Mouse (Mus musculus) T-helper 1 cell (primary cell): Measurements from ENCODE around the gene Fdxr.

Experiments used
- in situ Hi-C: fragments of 300-600 bp; cut with MboI, MseI; formaldehyde crosslinking; loops from one replicate; pipeline ENCODE4 v1.15.1; 2025; ENCODE audit warnings: high pct_unique_total_duplicates

Fdxr gene

DNA sequence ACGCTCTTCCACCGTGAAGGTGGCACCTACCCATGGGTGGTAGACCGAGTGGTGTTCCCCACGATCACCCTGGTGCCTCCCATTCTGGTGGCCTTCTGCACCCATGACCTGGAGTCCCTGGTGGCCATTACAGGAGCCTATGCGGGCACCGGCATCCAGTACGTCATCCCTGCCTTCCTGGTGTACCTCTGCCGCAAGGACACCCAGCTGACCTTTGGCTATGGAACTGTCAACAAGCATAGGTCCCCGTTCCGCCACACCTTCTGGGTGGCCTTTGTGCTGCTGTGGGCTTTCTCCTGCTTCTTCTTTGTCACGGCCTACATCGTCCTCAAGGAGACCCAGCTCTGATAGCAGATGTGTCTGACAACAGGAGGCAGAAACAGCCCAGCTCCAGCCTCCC lies 33.1 kb downstream of the Fdxr start:
- in situ Hi-C loops, result no loop called here

DNA sequence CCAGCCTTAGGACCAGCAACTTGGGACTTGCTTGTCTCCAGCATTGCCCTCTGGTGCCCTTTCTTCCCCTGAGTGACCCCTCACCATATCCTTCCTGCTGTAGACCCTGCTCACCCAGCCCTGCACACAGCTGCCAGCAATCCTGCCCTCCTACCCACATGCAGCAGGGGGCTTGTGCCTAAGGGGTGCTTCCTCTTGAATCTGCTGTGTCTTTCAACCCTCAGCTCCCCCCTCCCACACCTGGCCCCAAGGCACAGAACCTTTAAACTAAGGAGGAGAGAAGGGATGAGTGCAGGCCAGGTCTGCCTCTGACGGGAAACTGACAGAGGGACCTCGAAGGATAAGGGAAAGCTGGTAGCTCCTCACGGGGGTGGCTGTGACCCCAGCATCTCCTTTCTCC lies 34.1 kb downstream of the Fdxr start:
- in situ Hi-C loops, result no loop called here

DNA sequence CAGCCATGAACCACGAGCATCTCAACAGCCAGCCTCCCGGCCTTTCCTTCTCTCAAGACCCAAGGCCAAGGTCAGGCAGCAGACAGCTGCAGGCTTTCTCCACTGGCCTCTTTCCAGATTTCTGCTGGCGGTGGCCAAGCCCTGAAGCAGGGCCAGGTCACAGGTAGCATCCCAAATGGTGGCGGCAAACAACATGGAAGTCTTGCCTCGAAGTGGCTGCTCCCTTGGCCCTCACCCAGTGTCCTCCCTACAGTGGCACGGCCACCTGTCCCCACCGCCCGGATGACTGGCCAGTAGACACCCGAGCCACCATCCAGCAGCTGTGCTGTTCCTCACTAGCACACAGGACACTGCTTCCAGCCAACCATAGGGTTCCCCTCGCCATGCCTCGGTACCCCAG lies 35.4 kb downstream of the Fdxr start:
- in situ Hi-C loops, result no loop called here

DNA sequence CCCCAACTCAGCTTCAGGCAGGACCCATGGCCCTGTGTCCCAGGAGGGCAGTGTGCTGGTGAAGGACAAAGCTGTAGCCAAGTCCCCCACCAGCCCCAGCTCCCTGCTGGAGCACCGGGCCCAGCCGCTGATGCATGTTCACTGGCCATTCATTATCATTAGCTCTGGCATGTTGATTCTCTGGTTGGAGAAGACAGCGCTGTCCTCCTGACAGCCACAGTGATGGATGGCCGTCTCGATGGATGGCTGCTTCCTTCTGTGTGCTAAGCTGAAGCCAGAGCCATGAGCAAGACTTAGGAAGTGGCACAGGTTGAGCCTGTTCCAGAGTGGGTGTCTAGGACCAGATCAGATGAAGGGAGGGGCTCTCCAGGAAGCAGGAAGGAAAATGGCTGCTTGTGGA lies 40.3 kb downstream of the Fdxr start:
- in situ Hi-C loops, result no loop called here

DNA sequence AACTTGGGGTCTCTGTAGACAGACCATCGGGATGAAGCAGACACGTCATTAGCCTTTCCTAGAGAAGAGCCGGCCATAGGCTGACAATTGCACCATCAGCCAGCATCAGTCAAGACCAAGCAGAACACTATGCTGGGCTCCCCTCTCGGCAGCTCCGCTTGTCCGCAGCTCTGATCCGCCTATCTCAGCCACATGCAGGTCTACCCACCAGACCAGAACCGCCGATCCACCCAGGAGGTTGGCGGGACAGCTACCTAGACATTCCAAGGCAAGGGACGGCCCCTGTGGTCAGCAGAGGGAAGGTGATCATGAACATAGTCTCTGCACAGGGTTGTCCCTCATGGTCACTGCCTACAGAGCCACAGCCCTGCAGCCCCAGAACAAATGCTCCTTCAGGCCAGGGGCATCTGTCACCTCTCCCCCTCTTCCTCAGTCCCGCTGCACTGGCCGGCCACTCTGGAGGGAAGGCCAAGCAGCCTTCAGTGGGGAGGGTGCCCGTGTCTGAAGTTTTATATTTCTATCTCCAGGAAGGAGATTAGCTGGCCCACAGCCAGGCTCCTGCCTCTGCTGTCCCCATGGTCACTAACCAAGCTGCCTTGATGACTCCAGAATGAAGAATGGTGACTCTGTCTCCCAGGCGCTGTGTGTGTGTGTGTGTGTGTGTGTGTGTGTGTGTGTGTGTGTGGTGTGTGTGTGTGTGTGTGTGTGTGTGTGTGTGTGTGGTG lies 42.4 kb downstream of the Fdxr start:
- in situ Hi-C loops, result no loop called here

DNA sequence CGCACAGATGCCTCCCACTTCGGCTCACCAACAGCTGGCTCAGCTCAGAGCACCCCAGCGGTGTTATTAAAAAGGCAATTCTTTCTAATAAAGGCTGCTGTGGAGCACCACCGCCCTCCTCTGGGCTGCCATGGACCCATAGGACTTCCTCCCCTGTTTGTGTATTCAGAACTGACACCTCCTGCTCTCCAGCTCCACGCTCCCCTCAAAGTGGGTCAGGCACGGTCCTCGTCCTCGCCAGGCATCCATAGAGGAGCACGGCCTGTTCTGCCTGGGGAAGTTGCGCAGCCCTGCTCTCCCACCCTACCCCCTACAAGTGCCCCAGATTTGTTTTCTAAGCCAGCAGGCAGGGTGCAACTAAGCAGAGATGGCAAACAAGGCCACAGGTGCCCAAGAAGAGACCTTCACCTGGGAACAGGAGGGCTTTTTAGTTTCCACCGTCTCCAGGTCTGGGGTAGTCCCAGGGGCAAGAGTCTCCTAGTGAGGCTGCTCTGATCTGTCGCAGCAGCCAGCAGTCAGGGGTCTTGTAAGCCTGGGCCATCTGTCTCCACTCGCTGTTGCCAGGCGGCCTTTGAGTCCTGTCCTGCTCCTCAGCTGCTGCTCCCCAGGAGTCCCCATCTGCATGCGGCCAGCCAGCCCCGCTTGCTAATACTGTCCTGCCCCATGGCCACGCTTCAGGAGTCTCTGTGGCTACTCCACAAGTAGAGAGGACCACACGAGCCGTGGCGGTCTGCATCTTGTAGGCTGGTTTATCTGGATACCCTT lies 43.1 kb downstream of the Fdxr start:
- in situ Hi-C loops, result no loop called here

DNA sequence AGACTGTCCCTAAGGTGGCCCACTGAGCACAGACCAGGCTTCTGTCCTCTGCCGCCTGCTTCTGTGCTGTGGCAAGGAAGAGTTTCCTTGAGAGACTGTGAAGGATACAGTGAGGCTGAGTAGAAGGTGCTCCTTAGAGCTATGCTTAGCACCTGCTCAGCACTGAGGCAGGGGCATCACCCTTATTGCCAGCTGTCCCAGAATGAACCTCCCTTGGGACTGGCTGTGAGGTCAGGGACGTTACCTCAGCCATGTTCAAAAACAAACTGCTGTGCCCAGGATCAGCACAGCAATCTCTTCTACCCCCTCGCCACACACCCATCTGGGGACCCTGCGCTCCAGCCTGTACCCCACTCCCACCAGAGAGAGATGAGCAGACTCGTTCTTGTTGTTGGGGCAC lies 44.0 kb downstream of the Fdxr start:
- in situ Hi-C loops, result no loop called here

DNA sequence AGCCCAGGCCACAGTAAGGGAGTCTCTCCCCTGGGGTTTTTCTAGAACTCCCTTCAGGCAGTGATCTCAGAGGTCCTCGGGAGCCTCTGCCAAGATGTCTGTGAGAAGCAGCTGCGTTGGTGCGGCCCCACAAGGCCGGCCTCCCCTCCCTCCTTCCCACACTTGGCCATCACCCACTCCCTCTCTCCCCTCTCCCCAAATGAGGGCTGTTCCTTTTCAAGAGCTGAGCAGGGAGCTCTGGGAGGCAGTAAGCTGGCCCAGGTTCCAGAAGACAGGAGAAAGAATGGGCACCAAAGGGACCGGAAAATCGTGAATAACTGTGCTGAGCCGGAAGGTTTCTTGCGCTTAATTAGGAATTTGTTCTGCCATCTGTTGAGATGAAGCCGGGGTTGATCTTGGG lies 44.9 kb downstream of the Fdxr start:
- in situ Hi-C loops, result no loop called here

DNA sequence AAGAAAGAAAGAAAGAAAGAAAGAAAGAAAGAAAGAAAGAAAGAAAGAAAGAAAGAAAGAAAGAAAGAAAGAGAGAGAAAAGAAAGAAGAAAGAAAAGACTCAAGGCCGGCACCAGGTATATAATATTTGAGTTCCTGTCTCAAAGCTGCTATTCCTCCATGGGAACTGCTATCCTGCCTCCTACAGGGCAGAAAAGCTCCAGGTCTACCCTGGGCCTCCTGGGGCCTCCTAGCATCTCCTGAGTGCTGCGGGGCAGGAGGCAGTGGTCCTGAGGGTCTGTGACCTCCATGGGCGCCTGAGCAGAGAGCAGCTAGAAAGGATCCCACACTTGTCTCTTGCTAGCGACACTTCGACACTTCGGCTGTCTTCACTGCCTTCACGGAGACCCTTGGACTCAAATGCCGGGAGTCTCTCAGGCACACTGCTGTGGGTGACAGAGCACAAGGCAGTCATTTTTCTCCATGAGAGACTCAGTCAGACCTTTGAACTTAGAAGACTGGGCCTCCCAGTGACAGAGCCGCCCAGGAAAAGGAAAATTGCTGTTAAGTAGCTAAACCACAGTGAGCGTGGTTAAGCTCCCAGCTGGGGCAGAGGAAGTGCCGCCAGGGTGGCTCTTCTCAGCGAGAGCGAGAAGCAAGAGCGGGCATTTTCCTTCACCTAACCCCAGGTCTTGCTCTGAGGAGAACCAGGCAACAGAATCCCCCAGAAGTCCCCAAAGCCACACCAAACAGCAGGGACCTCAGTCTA lies 45.5 kb downstream of the Fdxr start:
- in situ Hi-C loops, result no loop called here

DNA sequence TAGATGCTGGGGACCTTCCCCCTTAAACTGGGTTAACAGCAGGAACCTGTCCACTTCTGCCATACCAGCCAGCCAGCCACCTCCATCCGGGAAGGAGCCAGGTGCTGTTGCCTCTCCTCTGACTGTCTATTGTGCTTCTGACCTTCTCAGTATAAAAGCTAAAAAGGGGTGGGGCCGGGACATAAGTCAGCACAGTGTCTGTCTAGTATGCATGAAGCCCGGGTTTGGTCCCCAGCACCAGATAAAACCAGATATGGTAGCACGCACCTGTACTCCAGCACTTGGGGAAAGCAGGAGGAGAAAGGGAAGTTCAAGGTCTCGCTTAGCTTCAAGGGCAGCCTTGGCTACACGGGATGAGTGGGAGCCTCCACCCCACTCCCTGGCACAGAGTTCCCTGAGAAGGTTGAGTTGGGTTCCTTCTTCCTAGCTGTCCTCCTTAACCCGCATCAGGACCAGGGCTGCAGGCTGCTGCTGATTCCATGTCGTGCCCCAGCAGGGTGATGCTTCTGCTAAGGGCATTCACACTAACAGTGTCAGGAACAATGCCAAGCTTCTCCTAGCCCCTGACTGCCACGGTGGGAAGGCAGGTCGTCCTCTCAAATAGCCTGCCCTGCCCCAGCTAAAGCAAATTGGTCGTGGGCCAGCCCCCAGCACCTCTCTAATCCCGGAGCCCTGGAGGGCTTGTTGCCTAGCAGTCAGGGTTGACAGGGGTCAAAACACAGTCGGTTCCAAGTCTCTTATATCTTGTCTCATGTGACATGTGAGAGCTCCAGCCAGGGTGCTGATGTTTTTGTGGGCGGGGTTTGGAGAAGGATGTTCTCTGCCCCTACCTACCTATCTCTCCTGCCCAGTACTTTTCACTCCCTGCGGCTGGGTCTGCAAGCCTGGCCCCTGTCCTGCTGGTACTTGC lies 47.6 kb downstream of the Fdxr start:
- in situ Hi-C loops, result no loop called here

DNA sequence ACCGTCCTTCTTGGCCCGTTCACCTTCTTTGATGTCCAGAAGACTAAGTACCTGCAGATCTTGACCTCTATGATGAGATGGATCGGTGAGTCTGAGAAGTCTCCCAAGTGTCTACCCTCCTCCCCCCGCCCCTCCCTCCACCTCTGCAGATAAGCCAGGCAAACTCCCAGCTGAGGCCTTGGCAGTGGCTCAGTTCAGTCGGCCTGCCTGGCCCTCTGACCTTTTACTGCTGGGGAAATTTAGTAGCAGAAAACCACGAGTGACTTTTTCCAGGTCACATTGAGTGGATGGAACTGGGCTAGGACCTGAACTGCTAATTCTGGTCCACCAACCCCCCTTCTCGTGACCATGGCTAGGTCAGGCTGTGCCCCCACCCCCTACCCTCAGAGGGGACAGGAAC lies 48.4 kb downstream of the Fdxr start:
- in situ Hi-C loops, result no loop called here

DNA sequence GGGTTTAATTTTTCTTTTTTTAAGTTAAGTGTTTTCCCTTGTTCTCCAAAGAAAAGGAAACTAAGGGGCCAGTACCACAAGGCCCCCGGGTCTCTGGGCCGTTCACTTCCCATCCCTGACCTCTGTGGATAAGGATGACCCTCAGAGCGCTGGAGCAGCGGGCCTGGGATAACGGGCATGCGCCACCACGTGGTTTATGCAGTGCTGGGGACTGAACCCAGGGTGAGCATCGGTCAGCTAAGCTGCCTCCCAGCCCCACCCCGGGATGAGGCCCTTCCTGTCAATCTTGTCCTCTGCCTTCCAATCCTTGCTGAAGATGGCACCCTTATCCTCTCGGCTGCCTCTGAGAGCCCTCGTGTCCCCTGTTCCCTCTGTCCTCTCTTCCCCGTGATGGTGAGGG lies 49.2 kb downstream of the Fdxr start:
- in situ Hi-C loops, result no loop called here

DNA sequence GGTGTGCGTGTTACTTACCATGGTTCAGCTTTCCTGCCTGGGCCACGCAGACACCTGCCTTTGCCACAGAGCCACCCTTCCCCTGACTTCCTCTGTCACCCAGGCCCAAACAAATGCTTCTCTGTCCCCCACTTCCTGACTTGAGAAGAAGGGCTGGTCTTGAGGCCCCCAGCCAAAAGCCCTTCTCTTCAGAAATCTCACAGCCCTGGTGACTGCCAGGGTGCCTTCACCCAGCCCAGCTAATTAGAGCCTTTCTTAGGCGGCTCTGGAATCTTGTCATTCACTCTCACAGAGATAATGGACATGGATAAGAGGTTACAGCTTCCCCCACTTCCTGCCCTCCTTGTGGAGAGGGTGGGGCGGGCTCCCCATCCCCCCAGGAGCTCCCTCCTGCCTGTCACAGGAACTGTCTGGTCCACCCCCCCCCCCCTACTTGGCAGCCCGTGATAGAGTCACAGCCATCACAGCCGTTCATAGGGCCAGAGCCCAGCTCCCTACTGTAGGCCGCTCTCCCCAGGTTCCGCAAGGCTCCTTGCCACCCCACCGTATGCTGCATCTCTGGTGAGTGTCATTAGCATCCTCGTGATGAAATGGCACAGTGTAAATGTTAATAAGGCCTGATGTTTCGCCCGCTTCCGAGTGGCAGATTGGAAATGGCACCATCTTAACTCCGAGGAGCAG lies 49.9 kb downstream of the Fdxr start:
- in situ Hi-C loops, result no loop called here

DNA sequence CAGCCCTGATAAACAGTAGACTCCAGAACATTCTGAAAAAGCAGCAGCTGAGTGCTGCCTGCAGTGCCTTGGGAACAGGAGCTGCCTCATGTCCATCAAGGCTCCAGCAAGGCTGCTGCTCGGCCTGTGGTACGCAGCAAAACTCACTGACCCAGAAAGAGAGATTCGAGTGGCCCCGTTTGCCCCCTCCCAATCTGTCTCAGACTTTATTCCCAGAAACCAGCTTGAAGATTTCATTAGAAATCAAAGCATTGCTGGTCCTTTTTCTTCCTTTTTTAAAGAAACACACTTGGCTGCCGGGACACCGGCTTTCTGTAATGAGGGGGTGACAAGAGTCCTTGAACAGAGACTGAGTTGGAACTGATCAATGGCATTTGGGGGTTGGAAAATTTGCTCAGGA lies 51.5 kb downstream of the Fdxr start:
- in situ Hi-C loops, result no loop called here

DNA sequence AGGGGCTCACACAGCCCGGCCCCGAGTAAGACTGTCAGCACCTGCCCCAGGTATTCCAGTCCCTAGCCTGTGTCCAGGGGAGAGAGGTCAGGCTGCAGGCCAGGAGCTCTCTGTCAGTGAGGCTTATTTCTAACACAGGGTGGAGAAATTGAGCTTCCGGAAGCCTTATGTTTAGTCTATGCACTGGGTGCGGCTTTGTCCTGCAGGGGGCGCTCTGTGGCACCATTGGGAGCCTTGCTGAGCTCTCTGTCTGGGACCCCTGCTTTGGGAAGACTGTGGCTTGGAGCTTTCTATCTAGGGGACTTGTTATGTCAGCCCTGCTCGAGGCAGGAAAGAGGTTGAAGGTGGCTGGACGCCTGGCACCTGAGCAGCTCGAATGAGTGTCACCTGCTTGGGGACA lies 52.0 kb downstream of the Fdxr start:
- in situ Hi-C loops, result loop anchor here (5.0 kb wide), 1 partner anchor 952 kb away; no protein-coding TSS in a partner anchor

DNA sequence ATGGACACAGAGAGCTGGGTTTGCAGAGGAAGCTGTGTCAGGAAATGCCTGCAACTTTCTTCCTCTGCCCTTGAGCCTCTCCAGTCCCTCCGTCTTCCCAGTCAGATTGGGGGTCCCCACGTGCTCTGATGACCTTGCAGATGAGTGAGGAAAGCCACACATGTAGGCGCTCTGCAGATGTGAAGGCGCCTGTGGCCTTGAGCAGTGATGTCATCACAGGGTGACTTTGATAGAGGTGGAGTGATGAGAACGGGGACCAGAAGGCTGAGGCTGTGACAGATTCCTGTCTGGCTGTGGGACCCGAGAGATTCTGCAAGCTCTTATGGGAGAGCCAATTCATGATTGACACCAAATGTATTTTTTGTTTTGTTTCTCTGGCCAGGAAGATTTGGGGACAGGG lies 53.0 kb downstream of the Fdxr start:
- in situ Hi-C loops, result loop anchor here (5.0 kb wide), 1 partner anchor 953 kb away; no protein-coding TSS in a partner anchor

DNA sequence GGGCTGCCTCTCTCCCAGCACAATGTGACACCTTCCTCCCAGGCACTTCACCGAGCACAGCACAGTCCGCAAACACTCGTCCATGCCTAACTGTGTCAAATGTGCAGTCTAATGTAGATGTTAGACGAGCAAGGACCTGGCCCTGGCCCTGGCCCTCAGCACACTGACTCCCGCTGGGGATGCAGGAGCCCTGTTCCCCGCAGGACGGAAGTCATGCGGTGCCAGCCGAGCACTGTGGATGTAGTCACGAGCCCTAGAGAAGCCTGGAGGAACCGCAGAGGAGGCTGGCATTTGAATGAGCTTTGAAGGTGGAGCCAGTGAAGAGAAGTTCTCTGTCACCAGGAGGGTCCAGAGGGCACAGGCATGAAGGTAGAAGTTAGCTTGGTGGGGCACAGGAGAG lies 53.4 kb downstream of the Fdxr start:
- in situ Hi-C loops, result loop anchor here (5.0 kb wide), 1 partner anchor 954 kb away; no protein-coding TSS in a partner anchor

DNA sequence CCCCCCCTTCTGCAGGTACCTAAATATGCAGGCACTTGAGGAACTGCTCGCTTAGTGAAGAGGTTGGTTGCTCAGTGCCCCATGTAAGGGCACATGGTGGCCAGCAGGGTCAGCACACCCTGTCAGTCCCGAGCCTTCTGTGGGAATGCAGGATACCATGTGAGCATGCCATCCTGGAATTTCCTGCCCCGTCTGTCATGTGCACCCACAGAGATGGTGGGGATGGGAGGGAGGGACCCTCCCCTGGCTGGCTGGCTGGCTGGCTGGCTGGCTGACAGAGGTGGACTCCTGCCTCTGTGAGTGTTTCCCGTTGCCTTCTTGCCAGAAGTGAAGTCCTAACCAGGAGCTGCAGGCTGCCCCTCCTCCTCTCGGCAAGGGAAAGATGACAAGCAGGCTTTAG lies 54.3 kb downstream of the Fdxr start:
- in situ Hi-C loops, result loop anchor here (5.0 kb wide), 1 partner anchor 955 kb away; no protein-coding TSS in a partner anchor

DNA sequence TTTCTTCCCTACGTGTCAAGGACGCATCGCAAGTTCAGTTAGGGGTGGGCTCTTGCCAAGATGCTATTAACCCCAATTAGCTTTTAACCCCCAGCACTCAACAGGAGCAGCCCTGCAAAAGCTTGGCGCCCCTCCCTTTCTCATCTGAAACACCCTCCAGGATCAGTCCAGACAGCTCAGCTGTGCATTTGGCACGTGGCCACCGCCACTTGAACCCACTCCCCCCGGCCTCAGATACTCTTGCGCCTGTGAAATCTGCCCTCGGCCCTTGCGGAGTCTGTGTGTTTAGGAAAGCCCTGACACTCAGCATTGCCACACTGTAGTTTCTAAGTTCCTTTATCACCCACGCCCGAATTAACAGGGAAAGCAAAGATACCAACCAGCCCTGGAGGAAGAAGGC lies 54.8 kb downstream of the Fdxr start:
- in situ Hi-C loops, result loop anchor here (5.0 kb wide), 1 partner anchor 955 kb away; no protein-coding TSS in a partner anchor

DNA sequence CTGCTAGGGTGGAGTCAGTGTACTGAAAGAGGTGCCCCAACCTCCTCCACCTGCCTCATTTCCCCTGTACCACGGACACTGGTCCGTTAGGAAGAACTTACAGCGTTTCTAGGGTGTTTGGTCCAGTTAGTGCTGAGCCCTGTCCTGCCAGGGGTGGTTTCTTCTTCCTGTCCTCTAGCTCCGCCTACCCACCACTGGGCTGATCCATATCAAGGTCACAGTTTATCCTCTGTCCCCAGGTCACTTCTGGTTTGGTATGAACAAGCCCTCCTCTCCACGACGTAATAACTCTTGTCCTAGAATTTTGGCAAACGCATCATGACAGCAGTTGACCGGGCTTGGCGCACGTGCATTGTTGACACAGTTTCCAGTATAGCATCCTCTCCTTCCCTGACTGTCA lies 57.2 kb downstream of the Fdxr start:
- in situ Hi-C loops, result loop anchor here (5.0 kb wide), 1 partner anchor 958 kb away; no protein-coding TSS in a partner anchor

DNA sequence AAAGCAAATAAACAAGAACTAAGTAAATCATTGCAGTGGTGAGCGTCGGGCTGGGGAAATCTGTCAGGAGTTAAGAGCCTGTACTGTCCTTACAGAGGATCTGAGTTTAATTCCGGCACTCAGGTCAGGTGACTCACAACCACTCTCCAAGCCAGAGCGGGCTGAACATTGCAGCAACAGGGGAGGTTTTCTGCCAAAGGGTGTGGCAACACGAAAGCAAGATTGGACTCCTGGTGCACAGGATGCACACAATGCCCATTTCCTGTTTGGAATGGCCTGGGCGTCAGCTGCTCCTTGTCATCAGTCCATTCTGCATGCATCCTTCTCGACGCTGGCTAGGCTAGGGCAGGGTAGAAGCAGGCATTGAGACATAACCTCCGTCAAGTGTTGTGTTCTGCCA lies 57.6 kb downstream of the Fdxr start:
- in situ Hi-C loops, result no loop called here
